Mouse (Mus musculus) forebrain, embryonic 11.5 days (tissue): ENCODE measurements around the gene Larp4b. TPM values are rescaled to one million over a fixed set of nuclear protein-coding genes. Genes with fewer than 3 reads are reported as not detected.

Experiments used
- ATAC-seq: fragments of 200-750 bp; cut with Nextera tagmentation; replicated peaks from 2 replicates; pipeline ENCODE4 v1.8.0; 2017; ENCODE audit warnings: moderate TSS enrichment; ENCODE audit not compliant: low FRiP score
- DNase-seq: peaks from one replicate; pipeline ENCODE4 v3.0.0-alpha.2; 2017; ENCODE audit warnings: low spot score
- H3K27ac ChIP-seq: fragments of 300-500 bp; sonication (generic); 2 replicates; pipeline ENCODE4 v1.5.1; 2014; ENCODE audit warnings: low read depth, low read length
- H3K27me3 ChIP-seq: fragments of 300-500 bp; sonication (generic); 2 replicates; pipeline ENCODE4 v1.6.1; 2014; ENCODE audit warnings: mild to moderate bottlenecking, low read length, mixed read lengths; ENCODE audit not compliant: control insufficient read depth, insufficient read depth
- H3K36me3 ChIP-seq: fragments of 300-500 bp; sonication (generic); 2 replicates; pipeline ENCODE4 v1.6.1; 2014; ENCODE audit warnings: mild to moderate bottlenecking, low read length, moderate library complexity, mixed read lengths; ENCODE audit not compliant: control insufficient read depth, insufficient read depth
- H3K4me1 ChIP-seq: fragments of 300-500 bp; sonication (generic); replicated peaks from 2 replicates; pipeline ENCODE4 v1.6.1; 2014; ENCODE audit warnings: low read length, mixed read lengths; ENCODE audit not compliant: control insufficient read depth, insufficient read depth
- H3K4me2 ChIP-seq: fragments of 300-500 bp; sonication (generic); 2 replicates; pipeline ENCODE4 v1.6.1; 2014; ENCODE audit warnings: low read depth, mild to moderate bottlenecking, low read length, moderate library complexity, mixed read lengths; ENCODE audit not compliant: severe bottlenecking
- H3K4me3 ChIP-seq: fragments of 300-500 bp; sonication (generic); 2 replicates; pipeline ENCODE4 v1.5.1; 2014; ENCODE audit warnings: low read depth, low read length
- H3K9ac ChIP-seq: fragments of 300-500 bp; sonication (generic); 2 replicates; pipeline ENCODE4 v1.6.1; 2014; ENCODE audit warnings: low read length
- H3K9me3 ChIP-seq: fragments of 300-500 bp; sonication (generic); 2 replicates; pipeline ENCODE4 v1.6.1; 2016; ENCODE audit warnings: low read length, mixed read lengths; ENCODE audit not compliant: control insufficient read depth
- WGBS: fragments of 180-500 bp; shearing (Covaris S2); extraction: QIAGEN DNeasy Blood & Tissue Kit; methylation state at CpG from one replicate; pipeline ENCODE4 v1.1.7; 2014; 5-methylcytosine and 5-hydroxymethylcytosine counted together
- polyA plus RNA-seq: library from polyadenylated mRNA; unstranded; fragments of >200 nt; fragmentation: Nextera tagmentation; extraction: Ambion mirVana; gene quantifications from 2 replicates; pipeline ENCODE4 v1.2.1, GENCODE M21; 2014

Gene Larp4b
- polyA plus RNA-seq, 1 experiment from 2014 or later: 46.2 TPM

DNA sequence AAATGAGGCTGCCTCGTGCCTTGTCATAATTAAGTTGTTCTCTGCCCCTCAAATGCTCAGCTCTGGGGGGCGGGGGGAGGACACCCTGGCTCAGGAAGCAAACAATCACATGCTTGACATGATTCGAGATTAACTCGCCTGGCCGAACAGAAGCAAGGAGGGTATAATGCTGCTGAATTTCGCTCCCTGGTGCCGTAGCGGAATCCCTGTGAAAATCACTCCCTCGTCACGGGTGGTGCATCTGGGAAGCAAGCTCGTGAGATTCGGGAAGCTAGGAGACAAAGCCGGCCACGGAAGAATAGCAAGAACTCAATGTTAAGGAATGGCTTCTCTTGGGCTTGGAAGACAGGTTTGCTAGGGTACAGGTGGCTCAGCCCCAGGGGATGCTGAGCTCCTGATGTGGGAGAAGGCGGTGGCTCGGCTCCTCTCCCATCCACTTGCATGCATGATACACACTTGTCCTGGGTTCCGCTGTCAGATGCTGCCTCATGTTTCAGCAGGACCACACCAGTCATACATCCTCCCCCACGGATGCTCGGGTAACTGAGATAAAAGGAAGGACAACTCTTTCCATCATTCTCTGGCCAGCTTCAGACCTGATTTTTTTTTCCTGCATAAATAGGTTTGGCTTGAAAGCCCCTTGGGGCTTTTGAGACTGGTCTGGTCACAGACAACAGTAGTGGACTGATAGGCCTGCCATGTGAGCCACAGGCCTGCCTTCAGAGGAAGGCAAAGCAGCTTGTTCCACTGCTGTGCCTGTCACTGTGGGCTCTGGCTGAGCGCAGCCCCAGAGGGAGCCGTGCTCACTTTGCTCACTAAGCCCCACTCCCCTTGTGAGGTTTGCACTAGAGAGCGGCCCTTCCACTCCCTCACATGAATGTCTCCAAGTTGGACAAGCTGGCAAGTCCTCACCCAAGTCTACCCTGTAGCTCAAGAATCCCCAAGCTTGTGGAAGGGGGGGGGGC lies 94.2 kb downstream of the Larp4b start:
- WGBS: 31% methylated on average over 22 of the region's 22 CpGs
- no peaks in the 10 kb centered on the region; the same call in 1 of the 2 replicates for H3K4me1 ChIP-seq

DNA sequence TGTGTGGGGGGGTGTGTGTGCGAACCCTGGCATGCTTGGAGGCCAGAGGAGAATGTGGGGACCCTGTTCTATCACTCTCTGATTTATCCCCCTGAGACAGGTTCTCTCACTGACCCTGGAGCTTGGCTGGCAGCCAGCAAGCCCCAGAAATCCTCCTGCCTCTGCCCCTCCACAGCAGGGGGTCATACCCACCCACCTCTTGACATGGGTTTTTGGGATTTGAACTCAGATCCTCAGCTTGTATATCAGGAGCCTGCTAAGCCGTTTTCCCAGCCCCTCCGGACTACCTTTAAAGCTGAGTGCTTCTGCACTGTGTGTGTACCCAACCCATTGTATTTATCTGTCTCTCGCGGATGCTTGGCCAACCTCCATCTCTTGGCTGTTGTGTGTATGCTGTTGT lies 95.8 kb downstream of the Larp4b start:
- Histone ChIP-seq H3K36me3 (no peaks in the 10 kb centered on the region), H3K4me3 (no peak overlapping the region), H3K27ac (no peak overlapping the region), H3K9ac (no peak overlapping the region), H3K9me3 (no peaks in the 10 kb centered on the region), H3K4me1 (no peaks in the 10 kb centered on the region; the same call in 1 of the 2 replicates), H3K27me3 (no peaks in the 10 kb centered on the region), H3K4me2 (no peak overlapping the region)
- WGBS: 92% methylated on average over 5 of the region's 5 CpGs
- ATAC-seq (no peak), DNase-seq (no peak)

More for the DNA sequence above, 94.2 kb downstream of the Larp4b start:
- ATAC-seq (no peak), DNase-seq (peak; percentile 47)
- no peaks in the 10 kb centered on the region for H3K9me3 ChIP-seq
- no peaks in the 10 kb centered on the region for H3K27me3 ChIP-seq
- H3K4me2 ChIP-seq: no peak overlapping the region; the same call in 1 of the 2 replicates
- no peak overlapping the region for H3K27ac ChIP-seq
- H3K9ac ChIP-seq: no peak overlapping the region
- H3K4me3 ChIP-seq: no peak overlapping the region
- H3K36me3 ChIP-seq: no peaks in the 10 kb centered on the region

DNA sequence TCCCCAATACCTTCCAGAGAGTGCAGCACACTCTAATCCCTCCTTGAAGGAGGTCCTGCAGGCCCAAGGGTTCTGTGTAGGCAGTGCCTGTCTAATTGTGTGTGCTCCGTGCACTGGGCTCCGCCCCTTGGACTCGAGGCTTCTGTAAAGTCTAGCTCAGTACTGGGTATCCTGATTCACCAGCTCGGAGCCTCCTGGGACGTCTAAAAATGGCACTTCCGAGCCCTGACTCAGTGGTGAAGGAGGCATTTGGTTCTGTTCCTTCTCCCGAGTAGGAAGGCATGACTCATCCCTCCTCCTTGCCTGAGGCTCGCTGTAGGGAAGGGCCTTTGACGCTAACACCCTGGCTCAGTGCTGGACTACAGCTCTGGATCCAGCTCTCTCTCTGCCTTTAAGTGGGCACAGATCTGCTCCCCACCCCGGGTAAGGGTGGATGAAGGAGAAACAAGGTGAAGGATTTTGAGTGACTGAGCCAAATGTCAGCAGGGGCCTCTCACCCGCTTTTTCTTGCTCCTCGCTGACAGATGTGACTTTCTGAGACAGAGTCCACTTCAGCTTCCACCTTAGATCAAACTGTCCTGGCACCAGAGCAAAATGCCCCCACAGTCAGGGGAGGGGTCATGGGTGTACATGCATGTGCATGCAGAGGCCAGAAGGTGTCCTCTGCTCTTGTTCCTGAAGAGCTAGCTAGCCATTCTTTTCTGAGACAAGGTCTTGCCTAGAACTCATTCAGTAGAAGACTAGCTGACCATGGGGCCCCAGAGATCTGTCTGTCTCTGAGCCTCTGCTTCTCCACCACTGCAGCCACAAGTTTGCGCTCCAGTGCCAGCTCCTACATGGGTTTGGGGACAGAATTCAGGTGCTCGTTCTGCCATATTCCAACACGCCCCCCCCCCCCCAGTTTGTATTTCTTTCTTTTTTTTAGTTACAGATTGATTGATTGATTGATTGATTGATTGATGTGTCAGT lies 97.8 kb downstream of the Larp4b start:
- no peak overlapping the region for H3K4me2 ChIP-seq
- no peaks in the 10 kb centered on the region; the same call in 1 of the 2 replicates for H3K4me1 ChIP-seq
- WGBS: 40% methylated on average over 15 of the region's 15 CpGs
- ATAC-seq (no peak; the same call in 1 of the 2 replicates), DNase-seq (no peak)
- H3K27ac ChIP-seq: no peak overlapping the region
- H3K36me3 ChIP-seq: no peaks in the 10 kb centered on the region
- no peaks in the 10 kb centered on the region for H3K9me3 ChIP-seq
- H3K4me3 ChIP-seq: no peak overlapping the region
- no peak overlapping the region for H3K9ac ChIP-seq
- no peaks in the 10 kb centered on the region for H3K27me3 ChIP-seq

DNA sequence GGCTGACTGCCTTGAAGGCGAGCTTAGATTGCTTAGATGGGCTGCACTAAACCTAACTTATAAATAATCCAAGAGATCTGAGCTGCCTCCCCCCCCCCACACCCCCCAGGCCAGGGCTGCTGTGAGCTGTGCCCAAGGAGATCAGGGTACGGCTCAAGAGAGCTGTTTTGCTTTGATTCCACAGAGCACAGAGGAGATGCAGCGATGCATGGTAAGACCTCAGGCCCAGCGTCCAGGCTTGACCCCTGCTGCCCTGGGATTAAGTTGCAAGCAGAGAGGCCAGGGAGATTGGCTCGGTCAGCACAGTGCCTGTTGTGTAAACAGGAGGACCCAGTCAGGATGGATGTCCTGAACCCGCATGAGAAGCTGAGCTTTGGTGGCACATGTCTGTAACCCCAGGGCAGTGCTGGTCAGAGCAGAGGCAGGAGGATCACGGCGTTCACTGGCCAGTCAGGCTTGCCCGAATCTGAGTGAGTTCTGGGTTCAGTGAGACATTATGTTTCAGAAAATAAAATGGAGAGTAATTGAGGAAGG lies 99.2 kb downstream of the Larp4b start:
- H3K27me3 ChIP-seq: no peaks in the 10 kb centered on the region
- no peak overlapping the region for H3K9ac ChIP-seq
- H3K9me3 ChIP-seq: no peaks in the 10 kb centered on the region
- 23% methylated on average over 9 of the region's 9 CpGs for WGBS
- H3K4me3 ChIP-seq: no peak overlapping the region
- ATAC-seq: no peak
- DNase-seq: peak; percentile 42
- no peak overlapping the region for H3K4me2 ChIP-seq
- no peak overlapping the region for H3K27ac ChIP-seq
- no peaks in the 10 kb centered on the region; the same call in 1 of the 2 replicates for H3K4me1 ChIP-seq
- H3K36me3 ChIP-seq: no peaks in the 10 kb centered on the region

DNA sequence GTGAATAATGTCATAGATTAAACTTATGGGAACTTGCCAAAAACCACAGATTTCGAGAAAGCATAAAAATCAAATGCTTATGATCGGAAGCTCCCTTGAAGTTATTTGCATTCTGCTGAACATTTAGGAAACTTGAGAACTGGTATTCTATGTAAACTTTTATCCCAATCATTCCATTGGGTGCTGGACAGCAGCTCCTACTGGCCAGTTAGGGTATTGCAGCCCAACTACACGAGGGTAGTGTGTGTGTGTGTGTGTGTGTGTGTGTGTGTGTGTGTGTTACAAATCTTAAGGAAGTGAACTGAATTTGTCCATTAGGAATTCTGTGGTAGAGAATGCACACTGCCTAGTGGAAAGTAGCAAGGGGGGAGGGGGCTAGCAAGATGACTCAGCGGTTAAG lies 101.0 kb downstream of the Larp4b start:
- Histone ChIP-seq H3K4me3 (no peak overlapping the region), H3K36me3 (no peaks in the 10 kb centered on the region), H3K4me2 (no peak overlapping the region), H3K27me3 (no peaks in the 10 kb centered on the region), H3K9me3 (no peaks in the 10 kb centered on the region), H3K4me1 (no peaks in the 10 kb centered on the region), H3K9ac (no peak overlapping the region), H3K27ac (no peak overlapping the region)
- 88% methylated on average over 4 of the region's 4 CpGs for WGBS
- DNase-seq (no peak), ATAC-seq (no peak)

DNA sequence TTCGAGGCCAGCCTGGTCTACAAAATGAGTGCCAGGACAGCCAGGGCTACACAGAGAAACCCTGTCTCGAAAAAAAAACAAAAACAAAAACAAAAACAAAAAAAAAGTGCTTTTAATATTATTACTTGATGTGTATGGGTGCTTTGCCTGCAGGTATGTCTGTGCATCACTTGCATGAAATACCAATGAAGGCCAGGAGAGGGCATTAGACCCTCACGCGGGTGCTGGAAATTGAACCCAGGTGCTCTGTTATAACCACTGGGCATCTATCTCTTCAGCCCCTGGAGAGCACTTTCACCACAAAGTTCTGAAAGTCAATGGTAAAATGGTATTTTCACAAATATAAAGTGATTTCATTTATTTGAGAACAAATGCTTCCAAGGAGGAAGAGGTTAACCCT lies 101.9 kb downstream of the Larp4b start:
- Histone ChIP-seq H3K4me1 (no peaks in the 10 kb centered on the region), H3K9ac (no peak overlapping the region), H3K27me3 (no peaks in the 10 kb centered on the region), H3K36me3 (no peaks in the 10 kb centered on the region), H3K27ac (no peak overlapping the region), H3K4me3 (no peak overlapping the region), H3K4me2 (no peak overlapping the region), H3K9me3 (no peaks in the 10 kb centered on the region)
- no peak for ATAC-seq
- 70% methylated on average over 4 of the region's 4 CpGs for WGBS
- no peak for DNase-seq

DNA sequence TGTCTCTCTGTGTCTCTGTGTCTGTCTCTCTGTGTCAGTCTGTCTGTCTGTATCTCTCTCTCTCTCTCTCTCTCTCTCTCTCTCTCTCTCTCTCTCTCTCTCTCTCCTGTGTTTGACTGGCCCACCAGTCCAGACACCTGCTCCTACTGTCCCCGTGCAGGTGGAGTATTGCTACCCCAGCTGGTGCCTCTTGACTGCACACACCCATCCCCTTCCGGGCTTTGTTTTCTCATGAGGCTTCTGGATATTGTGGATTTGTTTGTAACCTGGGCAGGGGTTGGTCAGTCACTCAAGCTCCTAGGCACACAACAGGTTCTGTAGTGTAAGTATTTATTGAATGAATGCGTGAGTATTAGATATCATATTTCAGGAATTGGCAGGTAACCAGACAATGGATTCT lies 104.4 kb downstream of the Larp4b start:
- no peaks in the 10 kb centered on the region for H3K27me3 ChIP-seq
- H3K27ac ChIP-seq: no peak overlapping the region
- ATAC-seq: no peak
- H3K36me3 ChIP-seq: no peaks in the 10 kb centered on the region
- no peak overlapping the region for H3K4me2 ChIP-seq
- no peaks in the 10 kb centered on the region for H3K4me1 ChIP-seq
- WGBS: 82% methylated on average over 3 of the region's 3 CpGs
- DNase-seq: no peak
- H3K9ac ChIP-seq: no peak overlapping the region
- no peak overlapping the region for H3K4me3 ChIP-seq
- H3K9me3 ChIP-seq: no peaks in the 10 kb centered on the region

DNA sequence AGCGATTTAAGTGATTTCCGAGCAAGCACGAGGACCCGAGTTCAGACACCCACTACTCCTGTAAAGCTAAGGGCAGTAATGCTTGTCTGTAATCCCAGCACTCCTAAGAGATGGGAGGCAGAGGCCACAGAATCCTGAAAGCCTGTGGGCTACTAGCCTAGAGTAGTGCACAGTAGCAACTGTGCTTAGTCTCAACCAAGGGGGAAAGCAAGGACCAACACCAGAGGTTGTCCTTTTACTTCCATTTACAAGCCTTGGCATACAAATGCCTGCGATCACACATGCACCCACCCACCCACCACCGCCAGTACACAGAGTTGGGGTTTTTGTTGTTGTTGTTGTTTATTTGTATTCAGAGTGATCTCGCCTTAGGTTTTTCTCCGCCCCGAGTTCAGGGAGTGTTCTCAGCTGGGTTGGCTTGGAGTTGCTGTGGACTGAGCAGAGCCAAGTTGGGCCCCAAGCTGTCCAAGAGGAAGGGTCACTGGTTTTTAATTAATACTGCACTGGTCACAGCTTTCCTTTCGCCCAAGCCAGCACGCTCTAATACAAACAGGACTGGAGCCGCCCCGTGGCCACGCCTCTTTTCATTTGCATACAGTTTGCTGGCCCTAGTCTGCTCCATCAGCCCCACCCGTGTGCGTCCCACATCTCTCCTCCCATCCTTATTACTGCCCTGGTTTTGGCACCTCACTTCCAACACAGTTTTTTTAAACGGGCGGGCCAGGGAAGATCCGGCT lies 105.2 kb downstream of the Larp4b start:
- Histone ChIP-seq H3K27ac (no peak overlapping the region), H3K4me2 (peak overlapping the region; percentile 28; the same call in 1 of the 2 replicates), H3K9me3 (no peaks in the 10 kb centered on the region), H3K9ac (no peak overlapping the region), H3K4me3 (no peak overlapping the region), H3K4me1 (no peaks in the 10 kb centered on the region), H3K27me3 (no peaks in the 10 kb centered on the region), H3K36me3 (no peaks in the 10 kb centered on the region)
- ATAC-seq: peak; percentile 88
- WGBS: 42% methylated on average over 19 of the region's 19 CpGs
- no peak for DNase-seq
